Mouse (Mus musculus): Measurements from ENCODE around the gene Cacna1d.

The Cacna1d gene

DNA sequence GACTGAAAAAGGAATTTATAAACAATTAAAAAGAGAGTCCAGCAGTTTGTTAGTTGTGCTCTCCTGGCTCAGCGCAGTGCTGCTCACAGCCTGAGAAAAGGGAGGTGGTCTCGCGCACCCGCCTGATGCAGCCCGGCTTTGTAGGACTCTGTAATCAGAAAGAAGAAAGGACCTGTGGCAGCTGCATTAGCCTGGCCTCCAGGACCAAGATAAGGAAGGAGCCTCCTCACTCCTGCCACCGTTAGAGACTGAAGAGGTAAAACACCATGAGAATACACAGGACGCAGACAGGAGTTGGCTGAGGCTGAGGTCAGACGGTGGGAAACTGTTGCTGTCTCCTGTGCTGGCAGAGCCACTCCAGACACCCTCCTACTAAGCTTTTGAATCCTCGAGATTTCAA, at the start of gene Cacna1d:
Cacna1d (minus strand) TSS at position 114 of the 400 bp plus-strand sequence.
- no peak for DNase-seq

DNA sequence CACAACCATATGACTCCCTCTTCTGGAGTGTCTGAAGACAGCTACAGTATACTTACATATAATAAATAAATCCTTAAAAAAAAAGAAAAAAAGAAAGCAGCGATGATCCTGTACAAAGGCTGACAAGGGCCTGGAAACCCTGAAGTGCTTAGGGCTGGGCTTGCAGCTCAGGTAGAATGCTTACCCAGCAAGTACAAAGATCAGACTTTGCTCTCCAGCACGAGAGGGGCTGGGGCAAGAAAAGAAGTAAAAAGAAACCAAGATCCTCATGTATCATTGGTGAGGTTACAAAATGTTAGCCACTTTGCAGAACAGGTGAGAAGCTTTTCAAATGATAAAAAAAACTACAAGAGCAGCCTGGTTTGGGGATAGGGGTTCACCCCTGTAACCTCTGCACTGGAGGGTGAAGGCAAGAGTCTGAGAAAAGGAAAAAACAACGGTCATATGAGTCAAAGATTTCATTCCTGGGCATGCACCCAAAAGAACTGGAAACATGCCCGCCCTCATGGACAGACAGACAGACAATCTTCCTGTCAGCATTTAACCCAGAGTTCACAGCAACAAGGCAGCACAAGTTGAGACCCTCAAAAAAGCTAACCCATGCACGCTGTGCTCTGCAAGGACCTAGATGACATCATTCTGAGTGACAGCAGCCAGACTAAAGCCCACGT, 42.7 kb upstream of the Cacna1d start:
- no peak for DNase-seq

DNA sequence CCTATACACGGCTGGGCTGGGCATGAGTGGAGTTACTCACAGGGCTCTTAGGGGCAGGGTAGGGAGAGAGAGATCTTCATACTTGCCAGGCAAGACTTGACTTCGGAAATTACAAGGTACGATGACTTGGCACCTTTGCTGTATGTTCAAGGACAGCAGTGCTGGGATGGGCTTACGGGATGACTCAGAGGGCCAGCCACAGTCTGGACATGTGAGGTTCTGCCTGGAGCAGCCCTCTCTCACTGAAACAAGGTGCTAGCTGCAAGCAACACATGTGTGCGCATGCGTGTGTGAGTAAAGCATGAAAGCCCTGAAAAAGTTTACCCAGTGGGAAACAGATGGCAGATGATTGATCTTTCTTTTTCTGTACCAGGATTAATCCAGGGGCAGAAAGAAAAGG, 40.6 kb upstream of the Cacna1d start:
- no peak for DNase-seq

DNA sequence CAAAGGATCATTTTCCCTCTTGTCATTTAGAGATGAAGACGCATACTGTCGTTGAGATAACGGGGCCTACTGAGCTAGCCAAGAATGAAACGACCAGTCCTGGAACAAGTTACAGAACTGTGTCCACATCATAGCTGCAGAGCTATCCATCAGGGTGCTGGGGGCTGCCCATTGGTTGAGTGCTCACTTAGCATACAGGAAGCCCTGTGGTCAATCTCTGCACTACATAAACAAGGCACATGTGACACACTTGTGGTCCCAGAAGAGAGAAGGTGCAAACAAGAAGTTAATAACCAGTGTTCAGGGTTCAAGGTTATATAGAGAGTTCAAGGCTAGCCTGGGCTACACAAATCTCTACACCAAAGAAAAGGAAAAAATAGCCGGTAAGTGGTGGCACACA, 40.2 kb upstream of the Cacna1d start:
- no peak for DNase-seq

DNA sequence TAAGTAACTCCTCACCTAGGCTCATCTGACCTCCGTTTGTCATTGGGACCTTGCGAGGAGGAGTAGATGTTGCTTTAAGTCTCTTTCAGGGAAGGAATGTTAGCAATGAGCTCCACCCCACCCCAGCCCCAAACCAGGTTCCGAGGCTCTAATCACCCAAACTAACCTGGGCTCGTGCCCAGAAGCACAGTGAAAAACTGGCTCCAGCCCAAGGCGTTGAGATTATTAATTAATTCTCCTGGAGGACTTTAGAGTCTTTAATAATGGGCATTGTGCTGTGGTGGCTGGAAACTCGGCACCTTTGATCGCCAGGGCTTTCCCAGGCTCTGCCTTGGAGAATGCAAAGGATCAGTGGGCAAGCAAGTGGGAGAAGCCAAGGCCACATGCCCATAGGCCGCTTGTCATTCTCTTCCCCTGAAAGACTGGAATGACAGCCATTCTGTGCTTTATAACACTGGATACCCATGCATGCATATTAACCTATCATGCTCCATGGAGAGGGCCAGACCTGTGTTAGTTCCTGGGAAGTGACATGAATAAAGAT, 39.5 kb upstream of the Cacna1d start:
- DNase-seq, result no peak

DNA sequence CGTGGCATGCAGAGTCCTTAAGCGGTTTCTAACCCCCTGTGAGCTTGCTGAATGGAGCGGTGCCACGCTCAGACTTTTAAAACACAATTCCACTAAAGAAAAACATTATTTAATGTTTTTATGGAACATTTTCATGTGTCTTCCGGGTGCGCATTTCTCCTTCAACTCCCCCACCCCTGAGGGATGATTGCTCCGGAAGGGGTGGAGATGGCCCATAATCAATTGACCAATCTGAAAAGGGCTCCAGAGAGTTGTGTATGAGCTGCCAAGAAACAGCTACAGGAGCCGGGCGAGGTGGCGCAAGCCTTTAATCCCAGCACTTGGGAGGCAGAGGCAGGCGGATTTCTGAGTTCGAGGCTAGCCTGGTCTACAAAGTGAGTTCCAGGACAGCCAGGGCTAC, 38.2 kb upstream of the Cacna1d start:
- no peak for DNase-seq

DNA sequence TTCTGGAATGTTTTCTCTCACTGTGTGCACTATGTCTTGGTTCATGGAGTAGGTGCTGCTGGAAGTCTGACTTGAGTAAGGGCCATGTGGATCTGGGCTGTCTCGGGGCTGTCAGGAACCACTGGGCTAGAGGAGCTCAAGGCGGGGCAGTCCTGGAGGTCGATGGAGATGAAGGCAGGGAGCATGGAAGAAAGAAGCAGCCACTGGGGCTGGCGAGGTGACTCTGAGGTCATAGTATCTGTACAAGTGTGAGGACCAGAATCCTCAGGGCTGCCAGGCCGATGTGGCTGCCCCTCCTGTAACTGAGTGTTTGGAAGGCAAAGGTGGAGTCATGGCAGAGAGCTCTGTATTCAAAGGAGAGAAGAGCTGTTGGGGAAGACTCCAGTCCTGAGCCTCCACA, 37.7 kb upstream of the Cacna1d start:
- DNase-seq, result no peak

DNA sequence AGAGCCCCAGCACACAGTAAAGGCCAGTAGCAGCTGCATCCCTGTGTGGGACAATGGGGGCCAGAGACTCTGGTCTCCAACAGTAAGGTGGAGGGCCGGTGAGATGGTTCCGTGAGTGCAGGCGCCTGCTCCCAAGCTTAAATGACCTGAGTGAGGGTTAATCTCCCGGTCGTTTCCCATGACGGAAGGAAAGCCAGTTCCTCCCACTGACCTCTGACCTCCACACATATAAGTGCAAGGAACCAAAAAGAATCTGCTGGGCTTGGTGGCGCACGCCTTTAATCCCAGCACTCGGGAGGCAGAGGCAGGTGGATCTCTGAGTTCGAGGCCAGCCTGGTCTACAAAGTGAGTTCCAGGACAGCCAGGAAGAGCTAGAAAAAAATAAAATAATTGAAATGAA, 37.1 kb upstream of the Cacna1d start:
- DNase-seq, result no peak

DNA sequence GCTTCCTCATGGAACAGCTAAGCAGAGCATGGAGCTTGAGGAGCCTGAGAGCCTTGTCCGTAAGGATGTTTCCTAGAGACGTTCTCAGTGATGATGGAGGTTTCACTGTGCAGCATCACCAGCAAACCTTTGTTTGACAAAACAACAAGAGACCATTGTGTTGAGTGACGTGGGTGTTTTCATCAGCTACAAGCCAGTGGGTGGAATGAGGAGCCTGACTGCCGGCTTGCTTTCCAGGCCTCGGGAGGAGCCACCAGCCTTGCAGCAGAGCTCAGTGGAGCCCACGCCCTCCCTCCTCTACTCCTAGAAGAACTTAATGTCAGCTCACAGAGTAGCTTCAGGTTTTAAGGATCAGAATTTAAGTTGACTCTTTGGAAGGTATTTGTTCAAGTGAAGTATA, 32.1 kb upstream of the Cacna1d start:
- no peak for DNase-seq

DNA sequence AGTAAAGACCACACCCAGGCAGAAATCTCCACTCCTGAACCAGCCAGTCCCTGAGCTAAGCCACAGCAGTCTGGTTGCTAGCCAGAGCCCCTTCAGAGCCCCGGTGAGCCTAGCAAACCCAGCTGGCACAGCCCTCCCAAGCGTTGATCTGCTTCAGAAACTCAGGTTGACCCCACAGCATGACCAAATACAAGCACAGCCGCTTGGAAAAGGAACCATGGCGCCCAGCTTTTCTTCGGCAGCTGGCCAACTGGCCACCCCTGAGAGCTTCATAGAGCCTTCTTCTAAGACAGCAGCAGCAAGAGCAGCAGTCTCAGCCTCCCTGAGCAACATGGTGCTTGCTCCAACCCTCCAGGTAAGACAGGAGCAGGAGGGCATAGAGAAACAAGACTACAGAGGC, 28.1 kb upstream of the Cacna1d start:
- DNase-seq, result no peak

DNA sequence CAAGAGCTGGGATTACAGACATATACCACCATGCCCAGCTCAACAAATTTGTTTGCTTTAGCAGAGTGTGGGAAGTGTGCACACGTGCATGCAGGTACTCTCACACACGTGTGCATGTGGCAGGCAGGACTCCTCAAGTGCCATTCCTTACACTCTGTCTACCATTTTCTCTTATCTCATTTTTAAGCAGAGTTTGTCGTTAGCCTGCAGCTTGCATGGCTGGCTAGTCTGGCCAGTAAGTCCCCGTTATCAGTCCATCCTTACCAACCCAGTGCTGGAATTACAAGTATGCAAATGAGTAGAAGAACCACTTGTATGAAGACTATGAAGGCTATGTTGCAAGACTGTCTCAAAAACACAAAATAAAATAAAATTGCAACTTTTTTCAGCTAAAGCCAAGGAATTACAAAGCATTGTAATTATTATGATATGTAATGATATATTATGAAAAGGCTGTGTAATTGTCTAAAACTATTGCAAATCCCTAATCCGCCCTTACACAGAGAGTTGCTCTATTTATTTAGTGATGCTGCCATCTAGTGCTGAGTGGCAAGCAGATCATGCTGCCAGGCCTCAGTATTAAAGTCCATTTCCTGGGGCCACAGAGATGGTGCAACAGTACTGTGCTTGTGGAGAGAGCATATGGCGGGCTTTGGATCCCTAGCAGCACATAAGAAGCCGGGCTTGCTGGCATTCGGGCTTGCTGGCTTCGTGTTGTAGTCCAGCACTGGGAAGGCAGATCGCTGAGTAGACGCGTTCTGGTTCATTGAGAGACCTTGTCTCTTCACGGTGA, 24.9 kb upstream of the Cacna1d start:
- no peak for DNase-seq

DNA sequence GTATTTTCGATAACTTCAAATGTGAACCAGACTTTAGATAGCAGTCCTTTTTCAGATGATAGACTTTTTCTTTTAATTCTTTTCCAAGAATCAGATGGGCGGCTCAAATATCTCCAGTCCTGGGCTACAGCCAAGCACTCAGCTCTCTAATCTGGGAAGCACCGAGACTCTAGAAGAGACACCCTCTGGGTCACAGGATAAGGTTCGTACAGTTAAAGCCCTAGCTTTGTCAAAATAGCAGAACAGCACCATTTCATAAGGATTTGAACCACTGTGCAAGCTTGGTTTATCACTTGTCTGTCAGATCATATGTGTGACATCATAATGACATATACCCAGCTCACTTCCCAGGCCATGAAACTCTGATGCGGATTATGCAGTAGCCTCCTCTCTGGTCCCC, 21.6 kb upstream of the Cacna1d start:
- DNase-seq, result no peak

DNA sequence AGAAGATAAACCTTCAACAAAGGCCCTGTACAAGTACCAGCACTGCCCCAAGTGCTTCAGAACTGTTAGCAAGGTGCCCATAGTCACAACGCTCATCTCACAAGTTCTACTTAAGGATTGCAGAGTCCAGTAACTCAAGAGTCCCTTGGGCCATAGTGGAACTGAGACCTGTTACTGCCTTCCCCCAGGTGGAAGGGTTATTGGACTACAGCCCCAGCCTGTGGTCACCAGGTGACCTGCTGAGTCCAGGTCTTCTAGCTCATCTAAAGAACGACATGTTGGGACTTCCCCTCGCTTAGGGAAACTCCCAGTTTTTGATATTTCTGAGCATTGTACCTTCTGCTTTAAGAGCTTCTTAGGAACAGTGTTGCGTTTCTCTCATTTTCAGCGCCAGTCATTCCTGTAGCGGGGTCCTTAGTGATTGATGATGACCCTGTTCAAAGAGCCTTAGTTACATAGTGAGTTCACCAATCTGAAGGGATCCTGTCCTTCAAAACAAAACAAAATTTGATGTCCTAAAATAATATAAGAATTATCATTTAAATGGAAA, 19.0 kb upstream of the Cacna1d start:
- DNase-seq, result no peak

DNA sequence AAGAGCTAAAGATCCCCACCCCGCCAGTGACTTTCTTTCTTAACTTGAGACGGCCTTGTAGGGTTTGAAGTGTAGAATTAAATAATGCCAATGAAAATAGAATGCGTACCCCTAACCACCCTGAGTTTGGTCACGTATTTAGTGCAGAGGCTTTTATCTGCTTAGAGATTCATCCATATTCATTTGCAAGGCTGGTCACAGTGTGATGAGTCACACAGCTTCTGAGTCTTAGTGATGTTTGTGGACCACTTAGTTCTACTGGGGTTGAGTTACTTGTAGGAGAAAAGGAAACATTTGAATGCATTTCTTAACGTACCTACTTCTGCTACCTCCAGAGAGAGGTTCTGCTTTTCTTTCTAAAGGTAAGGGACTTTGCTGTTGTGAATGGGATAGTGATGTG, 13.7 kb upstream of the Cacna1d start:
- DNase-seq, result no peak

DNA sequence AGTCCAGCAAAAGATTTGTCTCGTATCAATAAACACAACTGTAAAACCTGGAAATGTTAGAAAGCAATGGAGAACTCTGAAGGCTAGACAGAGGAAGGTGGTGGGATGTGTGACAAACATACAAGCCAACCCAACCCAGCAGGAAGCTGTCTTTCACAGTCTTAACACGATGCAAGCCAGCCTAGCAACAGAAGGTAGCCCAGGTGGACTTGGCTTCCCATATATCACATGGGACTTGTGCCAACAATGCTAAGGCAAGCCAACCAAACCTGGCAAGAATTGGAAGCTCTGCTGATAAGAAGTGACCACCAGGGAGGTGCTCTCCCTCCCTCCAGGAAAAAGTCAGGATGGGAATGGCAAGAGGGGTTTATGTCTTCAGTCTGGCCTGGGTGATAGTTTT, 6.9 kb upstream of the Cacna1d start:
- DNase-seq, result no peak

DNA sequence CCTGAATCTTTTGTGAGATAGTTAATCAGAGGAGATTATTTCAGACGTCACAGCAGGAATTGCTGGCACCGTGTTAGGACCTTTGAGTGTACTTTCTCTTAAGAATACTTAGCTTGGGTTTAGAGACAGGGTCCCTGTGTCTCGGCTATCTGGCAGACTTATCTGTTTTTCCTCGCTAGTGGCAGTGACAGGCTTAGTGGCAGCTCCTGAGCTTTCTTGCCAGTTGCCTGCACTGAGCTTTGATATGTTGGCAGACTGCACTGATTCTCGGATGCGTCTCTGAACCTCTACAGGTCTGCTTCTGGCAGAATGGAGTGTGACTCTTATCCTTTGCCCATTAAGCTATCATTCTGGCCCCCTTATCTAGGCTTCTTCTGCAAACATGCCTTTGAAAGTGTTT, 3.7 kb upstream of the Cacna1d start:
- no peak for DNase-seq

DNA sequence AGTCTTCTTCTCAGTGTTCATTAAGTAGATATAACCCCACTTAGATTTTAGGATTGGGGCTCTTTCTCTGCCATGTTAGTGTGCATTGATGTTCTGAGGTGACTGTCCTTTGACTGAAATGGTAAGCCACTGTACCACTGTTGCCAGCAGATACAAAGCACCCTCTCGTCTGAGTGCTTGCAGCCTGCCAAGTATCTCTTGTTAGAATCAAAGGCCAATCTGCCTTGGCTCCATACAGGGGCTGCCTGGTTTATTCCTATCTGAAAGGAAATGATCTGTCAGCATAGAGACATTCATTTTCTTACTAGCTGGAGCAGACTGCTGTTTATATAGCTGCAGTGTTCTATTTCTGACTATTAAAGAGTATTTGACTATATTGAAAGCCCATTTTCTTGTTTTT, 2.0 kb upstream of the Cacna1d start:
- DNase-seq, result no peak

DNA sequence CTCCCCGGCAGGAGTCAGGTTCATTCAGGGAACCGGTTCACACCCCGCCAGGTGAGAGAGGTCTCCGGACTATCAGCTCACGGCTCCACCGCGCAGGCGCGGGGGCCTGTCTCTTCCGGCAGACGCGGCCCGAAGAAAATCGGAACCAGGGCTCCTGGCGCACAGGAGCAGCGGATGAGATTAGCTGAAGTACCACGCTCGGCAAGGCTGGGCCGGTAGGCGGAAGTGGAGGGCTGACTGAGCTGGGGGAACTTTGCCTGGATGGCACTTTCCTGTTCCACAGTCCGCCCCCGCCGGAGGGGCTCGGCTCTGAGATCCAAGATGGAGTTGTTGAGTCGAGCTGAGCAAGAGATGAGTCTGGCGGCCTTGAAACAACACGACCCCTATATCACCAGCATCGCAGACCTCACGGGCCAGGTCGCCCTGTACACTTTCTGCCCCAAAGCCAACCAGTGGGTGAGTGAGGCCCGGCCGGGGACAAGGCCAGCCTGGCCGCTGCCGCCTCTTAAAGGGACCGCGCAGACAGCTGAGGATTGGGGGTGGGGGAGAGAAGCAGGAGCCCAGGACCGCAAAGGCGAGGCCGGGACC, 11.8 kb downstream of the Cacna1d start, which contains the start of gene Dcp1a:
Dcp1a (plus strand) TSS at position 175 of the 588 bp plus-strand sequence.
- peak; percentile 95 for DNase-seq

DNA sequence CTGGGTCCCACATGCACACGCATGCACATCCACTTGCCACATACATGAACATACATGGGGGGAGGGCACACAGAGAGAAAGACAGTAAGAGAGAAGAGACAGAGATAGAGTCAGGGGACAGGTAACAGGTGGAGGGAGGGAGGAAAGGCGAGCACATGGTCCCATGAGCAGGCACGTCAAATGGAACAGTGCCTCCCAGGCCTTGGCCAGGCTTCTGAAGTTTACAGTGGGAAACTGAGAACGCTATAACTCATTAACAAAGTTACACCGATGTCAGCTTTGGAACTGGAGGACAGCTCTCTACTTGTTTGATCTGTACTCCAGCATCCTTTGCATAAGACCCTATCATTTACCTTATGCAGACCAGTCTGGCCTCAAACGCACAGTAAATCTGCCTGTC, 16.8 kb downstream of the Cacna1d start:
- DNase-seq, result no peak

DNA sequence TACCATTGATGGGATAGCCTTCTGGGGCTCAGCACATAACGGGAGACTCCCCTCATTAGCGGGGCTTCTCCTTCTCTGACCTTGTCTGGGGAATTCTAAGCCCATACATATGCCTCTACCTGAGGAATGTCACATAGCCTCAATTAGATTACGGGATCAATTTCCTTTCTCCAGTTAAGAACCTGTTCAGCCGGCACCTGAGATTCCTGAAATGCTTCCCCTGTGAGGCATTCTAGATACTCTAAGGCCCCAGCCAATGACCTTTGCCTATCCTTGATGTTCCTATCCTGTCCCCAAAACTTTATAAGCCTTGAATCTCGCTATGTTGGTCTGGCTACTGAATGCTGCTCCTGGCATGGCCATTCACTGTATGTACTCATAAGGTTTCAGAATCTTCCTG, 17.6 kb downstream of the Cacna1d start:
- no peak for DNase-seq

DNA sequence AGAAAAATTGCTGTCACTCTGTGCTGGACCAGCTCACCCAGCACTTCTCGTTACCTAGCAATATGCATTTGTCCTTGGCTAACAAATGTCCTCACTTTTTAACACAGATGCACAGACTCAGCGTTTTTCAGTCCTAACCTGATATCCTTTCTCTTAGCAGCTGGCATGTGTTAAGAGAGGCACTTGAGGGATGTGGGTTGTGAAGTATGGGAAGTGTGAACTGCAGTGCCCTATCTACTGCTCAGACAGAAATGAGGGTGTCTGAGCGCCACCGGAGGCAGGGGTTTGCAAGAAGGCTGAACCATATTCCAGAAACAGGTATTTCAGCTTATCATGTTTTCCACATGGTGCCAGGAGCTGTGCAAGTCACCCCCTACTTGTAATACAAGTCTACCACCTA, 27.9 kb downstream of the Cacna1d start:
- DNase-seq, result no peak

DNA sequence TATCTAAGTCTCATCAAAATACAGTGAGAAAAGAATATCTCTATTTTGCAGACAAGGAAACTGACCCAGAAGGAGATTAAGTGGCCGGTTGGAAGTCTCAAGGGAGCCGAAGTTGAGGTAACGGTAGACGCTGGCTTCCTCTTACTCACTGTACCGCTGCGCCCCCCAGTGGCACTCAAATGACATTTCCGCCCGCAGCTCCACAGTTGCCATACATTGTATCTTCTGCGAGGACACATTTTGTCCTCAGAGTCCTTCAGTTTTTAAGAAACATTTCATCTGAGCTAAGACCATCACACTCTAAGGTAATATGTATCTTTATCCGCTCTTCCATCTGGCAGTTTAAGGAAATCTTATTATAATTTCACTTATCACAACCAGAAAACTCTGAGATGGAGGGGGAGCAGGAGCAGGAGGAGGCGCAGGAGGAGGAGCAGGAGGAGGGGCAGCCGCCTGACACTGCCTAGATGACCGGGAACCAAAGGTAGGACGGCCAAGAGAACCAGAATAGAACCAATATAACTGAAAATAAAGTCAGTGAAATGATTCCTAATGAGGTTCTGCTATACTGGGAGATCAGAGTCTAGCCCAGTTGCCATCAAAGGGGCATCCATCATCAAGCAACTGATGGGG, 31.2 kb downstream of the Cacna1d start:
- peak; percentile 89 for DNase-seq

DNA sequence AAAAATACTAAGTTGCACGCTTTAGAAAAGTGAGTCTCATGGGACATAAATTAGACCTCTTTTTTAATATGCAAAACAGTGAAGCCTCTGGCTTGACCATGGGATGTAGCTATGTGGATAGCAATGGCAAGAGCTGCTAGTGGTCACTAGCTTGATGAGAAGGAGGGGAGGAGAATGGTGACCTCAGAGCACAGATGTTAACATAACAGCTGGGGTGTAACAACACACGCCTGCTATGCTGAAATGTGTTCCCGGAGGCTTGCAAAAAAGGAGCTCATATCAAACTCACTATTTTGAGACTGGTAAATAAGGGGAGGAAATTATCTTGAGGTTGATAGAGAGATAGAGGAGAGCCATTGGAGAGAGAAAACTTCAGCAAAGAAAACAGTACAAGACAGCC, 32.4 kb downstream of the Cacna1d start:
- no peak for DNase-seq
